Comparison of ENCODE assay signal across 8 mouse cellular contexts in the genomic region with DNA sequence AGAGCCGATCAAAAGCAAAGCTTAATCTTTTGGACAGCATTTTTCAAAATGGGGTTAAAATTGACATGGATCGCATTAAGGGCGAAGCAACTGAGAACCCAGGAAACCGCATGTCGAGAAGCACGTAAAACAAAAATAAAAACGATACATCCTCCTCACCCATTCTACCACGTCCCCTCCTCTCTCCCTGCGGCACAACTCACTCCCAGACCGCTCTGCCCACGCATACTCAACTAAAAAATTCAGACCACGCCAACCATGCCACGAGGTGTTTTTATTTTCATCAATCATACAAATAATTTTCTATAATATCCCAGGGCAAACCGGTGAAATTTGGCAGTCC. TPM values are rescaled to one million over a fixed set of nuclear protein-coding genes. Genes with fewer than 3 reads are reported as not detected.
DNase-seq lines count a peak whose midpoint lies in the region; ATAC-seq lines count a peak whose summit lies in the region.

No protein-coding gene starts in this region.

- no peak for ATAC-seq in heart, embryonic 13.5 days (ENCODE audit: extremely low read depth, insufficient number of reproducible peaks, low FRiP score, low TSS enrichment)
- ATAC-seq in embryonic facial prominence, embryonic 13.5 days (ENCODE audit: insufficient number of reproducible peaks, insufficient read depth, low FRiP score, low TSS enrichment, low read depth) = no peak
- ATAC-seq in limb, embryonic 12.5 days (ENCODE audit: insufficient number of reproducible peaks, insufficient read depth, low FRiP score, low TSS enrichment, low read depth) = no peak
- no peak for ATAC-seq in stomach, embryonic 14.5 days (ENCODE audit: insufficient number of reproducible peaks, insufficient read depth, low FRiP score, low read depth)
- no peak for ATAC-seq in monocyte, adult 5-6 weeks (replicated peaks; ENCODE audit: insufficient number of reproducible peaks, low FRiP score, low TSS enrichment, poor library complexity, severe bottlenecking)

- peak overlapping the region; percentile 91 for H3K4me3 ChIP-seq in heart, embryonic 13.5 days
- H3K4me3 ChIP-seq in embryonic facial prominence, embryonic 13.5 days = peak overlapping the region; percentile 89
- H3K4me3 ChIP-seq in limb, embryonic 12.5 days (replicated peaks) = peak overlapping the region; percentile 89
- H3K4me3 ChIP-seq in stomach, embryonic 14.5 days (ENCODE audit: low read depth, low read length) = peak overlapping the region; percentile 82

- no peaks in the 10 kb centered on the region for H3K36me3 ChIP-seq in heart, embryonic 13.5 days
- H3K36me3 ChIP-seq in embryonic facial prominence, embryonic 13.5 days = 0 out of 2 replicates have a peak, but pooled peaks cover 4% of the 10 kb centered on the region
- no peaks in the 10 kb centered on the region; the same call in 1 of the 2 replicates for H3K36me3 ChIP-seq in limb, embryonic 12.5 days
- H3K36me3 ChIP-seq in stomach, embryonic 14.5 days (ENCODE audit: control insufficient read depth, insufficient read depth, low read length) = no peaks in the 10 kb centered on the region

- intact Hi-C loops in heart, postnatal 36 days (cut with DNase I) = loop anchor here (5.0 kb wide), 1 partner anchor 115 kb away; no protein-coding TSS in a partner anchor

- no peaks in the 10 kb centered on the region for H3K27me3 ChIP-seq in heart, embryonic 13.5 days (replicated peaks)
- no peaks in the 10 kb centered on the region for H3K27me3 ChIP-seq in embryonic facial prominence, embryonic 13.5 days
- H3K27me3 ChIP-seq in limb, embryonic 12.5 days = no peaks in the 10 kb centered on the region
- no peaks in the 10 kb centered on the region for H3K27me3 ChIP-seq in stomach, embryonic 14.5 days (ENCODE audit: control insufficient read depth, insufficient read depth, low read length)

- H3K27ac ChIP-seq in heart, embryonic 13.5 days (replicated peaks) = peak overlapping the region; percentile 91
- peak overlapping the region; percentile 71; the same call in 1 of the 2 replicates for H3K27ac ChIP-seq in embryonic facial prominence, embryonic 13.5 days
- H3K27ac ChIP-seq in limb, embryonic 12.5 days = peak overlapping the region; percentile 56
- no peak overlapping the region for H3K27ac ChIP-seq in stomach, embryonic 14.5 days (ENCODE audit: low read length)

- H3K9me3 ChIP-seq in heart, embryonic 13.5 days = no peaks in the 10 kb centered on the region
- H3K9me3 ChIP-seq in embryonic facial prominence, embryonic 13.5 days = no peaks in the 10 kb centered on the region
- H3K9me3 ChIP-seq in limb, embryonic 12.5 days = no peaks in the 10 kb centered on the region
- no peaks in the 10 kb centered on the region for H3K9me3 ChIP-seq in stomach, embryonic 14.5 days (ENCODE audit: control insufficient read depth, low read depth, low read length)

- DNase-seq in heart, postnatal 36 days = no peak
- DNase-seq in CD4-positive helper T cell, adult 2 months (ENCODE audit: low read depth, low spot score) = peak; percentile 66
- no peak for DNase-seq in gastrocnemius, adult 18-20 months (ENCODE audit: low spot score)

- H3K9ac ChIP-seq in heart, embryonic 13.5 days = peak overlapping the region; percentile 99
- peak overlapping the region; percentile 99 for H3K9ac ChIP-seq in embryonic facial prominence, embryonic 13.5 days
- H3K9ac ChIP-seq in limb, embryonic 12.5 days (replicated peaks) = peak overlapping the region; percentile 99
- H3K9ac ChIP-seq in stomach, embryonic 14.5 days (replicated peaks; ENCODE audit: low read depth, low read length) = peak overlapping the region; percentile 97

- H3K4me1 ChIP-seq in heart, embryonic 13.5 days = peaks cover 40% of the 10 kb centered on the region
- peaks cover 39% of the 10 kb centered on the region for H3K4me1 ChIP-seq in embryonic facial prominence, embryonic 13.5 days
- peaks cover 46% of the 10 kb centered on the region for H3K4me1 ChIP-seq in limb, embryonic 12.5 days (replicated peaks)
- peaks cover 8% of the 10 kb centered on the region for H3K4me1 ChIP-seq in stomach, embryonic 14.5 days (ENCODE audit: control insufficient read depth, insufficient read depth, low read length)

- peak overlapping the region; percentile 84 for H3K4me2 ChIP-seq in heart, embryonic 13.5 days
- peak overlapping the region; percentile 80 for H3K4me2 ChIP-seq in embryonic facial prominence, embryonic 13.5 days
- H3K4me2 ChIP-seq in limb, embryonic 12.5 days = peak overlapping the region; percentile 81
- peak overlapping the region; percentile 51 for H3K4me2 ChIP-seq in stomach, embryonic 14.5 days (replicated peaks; ENCODE audit: low read depth, low read length)

- 3% methylated on average over 14 of the region's 14 CpGs for WGBS in heart, embryonic 13.5 days
- WGBS in embryonic facial prominence, embryonic 13.5 days = under 1% methylated on average over 14 of the region's 14 CpGs
- WGBS in limb, embryonic 12.5 days = 4% methylated on average over 14 of the region's 14 CpGs
- under 1% methylated on average over 14 of the region's 14 CpGs for WGBS in stomach, embryonic 14.5 days

RNA-seq across cellular contexts. Expression of gene Tmsb10, which starts 1.5 kb away (rescaled TPM):
- 1,351 and 1,381 TPM in 2 replicates for polyA plus RNA-seq in heart, embryonic 13.5 days (2015; fragmentation: Nextera tagmentation; extraction: Ambion mirVana)
- 100 to 1,000 TPM; 112 to 120 TPM for total RNA-seq in heart, postnatal 36 days (2021)
- polyA plus RNA-seq in embryonic facial prominence, embryonic 13.5 days (2015; fragmentation: Nextera tagmentation; extraction: Ambion mirVana) = 2,558 and 2,783 TPM in 2 replicates
- 3,675 and 3,954 TPM in 2 replicates for polyA plus RNA-seq in limb, embryonic 12.5 days (2016; fragmentation: Nextera tagmentation; extraction: Ambion mirVana)
- 2,356 and 2,370 TPM in 2 replicates for polyA plus RNA-seq in stomach, embryonic 14.5 days (2014; fragmentation: Nextera tagmentation; extraction: Ambion mirVana)
- 10 to 100 TPM; 41.8 to 57.0 TPM for total RNA-seq in gastrocnemius, adult 18-20 months (2021)
- 1,040 to 2,074 TPM (median 1,179 TPM) in 3 replicates for total RNA-seq in monocyte, adult 5-6 weeks (2017)

RNA-seq across cellular contexts. Expression of gene Kcmf1, which starts 57.3 kb away (rescaled TPM):
- 27.1 and 30.4 TPM in 2 replicates for polyA plus RNA-seq in heart, embryonic 13.5 days (2015; fragmentation: Nextera tagmentation; extraction: Ambion mirVana)
- 100 to 1,000 TPM; 104 to 110 TPM for total RNA-seq in heart, postnatal 36 days (2021)
- 31.7 and 36.4 TPM in 2 replicates for polyA plus RNA-seq in embryonic facial prominence, embryonic 13.5 days (2015; fragmentation: Nextera tagmentation; extraction: Ambion mirVana)
- polyA plus RNA-seq in limb, embryonic 12.5 days (2016; fragmentation: Nextera tagmentation; extraction: Ambion mirVana) = 41.6 and 55.1 TPM in 2 replicates
- polyA plus RNA-seq in stomach, embryonic 14.5 days (2014; fragmentation: Nextera tagmentation; extraction: Ambion mirVana) = 38.4 and 40.1 TPM in 2 replicates
- total RNA-seq in gastrocnemius, adult 18-20 months (2021) = 100 to 1,000 TPM; 178 to 199 TPM
- 114 to 128 TPM (median 115 TPM) in 3 replicates for total RNA-seq in monocyte, adult 5-6 weeks (2017)
